Mouse (Mus musculus) spleen, adult 2 months (tissue): ENCODE data around the gene Nkain2.

Experiments used
- CTCF ChIP-seq: fragments of 200-500 bp; IDR thresholded peaks from 2 replicates; pipeline ENCODE4 v1.5.1; 2011; ENCODE audit warnings: mild to moderate bottlenecking, inconsistent platforms; ENCODE audit not compliant: insufficient read depth, insufficient read length, insufficient replicate concordance; ENCODE audit errors: extremely low read depth
- POLR2A ChIP-seq: fragments of 200-500 bp; IDR thresholded peaks from 2 replicates; pipeline ENCODE4 v1.6.1; 2011; ENCODE audit warnings: low read depth, low read length, inconsistent platforms

DNA sequence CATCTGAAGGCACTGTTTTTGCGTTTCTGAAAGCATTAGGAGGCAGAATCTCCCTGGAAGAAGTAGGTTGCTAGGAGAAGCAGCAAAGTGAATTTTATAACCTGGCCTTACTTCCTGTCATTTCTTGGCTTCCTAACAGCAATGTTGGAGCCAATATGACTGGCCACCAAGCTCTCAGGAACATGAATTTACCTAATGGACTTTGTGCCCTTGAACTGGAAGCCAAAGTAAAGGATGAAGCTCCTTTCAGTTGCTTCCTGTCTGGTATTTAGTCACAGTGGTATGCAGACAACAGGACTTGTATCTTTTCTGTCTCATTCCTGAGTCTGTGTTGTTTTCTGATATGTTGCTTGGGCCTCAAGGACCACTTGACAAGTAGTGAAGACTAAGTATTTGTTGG lies 1063.2 kb downstream of the Nkain2 start:
- TF ChIP-seq CTCF (no peak), POLR2A (no peak)
